Mouse (Mus musculus) hindbrain, embryonic 11.5 days (tissue): ENCODE results near the gene Rab30. TPM values are rescaled to one million over a fixed set of nuclear protein-coding genes. Genes with fewer than 3 reads are reported as not detected.

Experiments used
- ATAC-seq: fragments of 200-750 bp; cut with Nextera tagmentation; 2 replicates; pipeline ENCODE4 v1.8.0; 2017; ENCODE audit warnings: mild to moderate bottlenecking, moderate TSS enrichment, moderate library complexity; ENCODE audit not compliant: low FRiP score
- DNase-seq: peaks from one replicate; pipeline ENCODE4 v3.0.0-alpha.2; 2015; ENCODE audit warnings: low spot score
- H3K27ac ChIP-seq: fragments of 300-500 bp; sonication (generic); 2 replicates; pipeline ENCODE4 v1.5.1; 2014; ENCODE audit warnings: mild to moderate bottlenecking, low read depth, low read length
- H3K27me3 ChIP-seq: fragments of 300-500 bp; sonication (generic); 2 replicates; pipeline ENCODE4 v1.6.1; 2014; ENCODE audit warnings: mild to moderate bottlenecking, low read length, moderate library complexity, mixed read lengths; ENCODE audit not compliant: control insufficient read depth, insufficient read depth
- H3K36me3 ChIP-seq: fragments of 300-500 bp; sonication (generic); 2 replicates; pipeline ENCODE4 v1.6.1; 2014; ENCODE audit warnings: mild to moderate bottlenecking, low read length, moderate library complexity, mixed read lengths; ENCODE audit not compliant: control insufficient read depth, insufficient read depth
- H3K4me1 ChIP-seq: fragments of 300-500 bp; sonication (generic); replicated peaks from 2 replicates; pipeline ENCODE4 v1.6.1; 2014; ENCODE audit warnings: low read length, mixed read lengths; ENCODE audit not compliant: control insufficient read depth, insufficient read depth
- H3K4me2 ChIP-seq: fragments of 300-500 bp; sonication (generic); replicated peaks from 2 replicates; pipeline ENCODE4 v1.6.1; 2014; ENCODE audit warnings: mild to moderate bottlenecking, low read depth, low read length
- H3K4me3 ChIP-seq: fragments of 300-500 bp; sonication (generic); 2 replicates; pipeline ENCODE4 v1.5.1; 2014; ENCODE audit warnings: low read depth, low read length
- H3K9ac ChIP-seq: fragments of 300-500 bp; sonication (generic); 2 replicates; pipeline ENCODE4 v1.6.1; 2014; ENCODE audit warnings: low read depth, low read length
- H3K9me3 ChIP-seq: fragments of 300-500 bp; sonication (generic); 2 replicates; pipeline ENCODE4 v1.6.1; 2016; ENCODE audit warnings: low read length; ENCODE audit not compliant: control insufficient read depth
- WGBS: fragments of 180-500 bp; shearing (Covaris S2); extraction: QIAGEN DNeasy Blood & Tissue Kit; methylation state at CpG from one replicate; pipeline ENCODE4 v1.1.7; 2014; 5-methylcytosine and 5-hydroxymethylcytosine counted together
- polyA plus RNA-seq: library from polyadenylated mRNA; unstranded; fragments of >200 nt; fragmentation: Nextera tagmentation; extraction: Ambion mirVana; gene quantifications from 2 replicates; pipeline ENCODE4 v1.2.1, GENCODE M21; 2014

Rab30 gene
- polyA plus RNA-seq, 1 experiment from 2014 or later, result 24.5 TPM

GRCm38 (mm10) chr7:92777108-92777973 lies 35.9 kb downstream of the Rab30 start:
- WGBS, result 38% methylated on average over 17 of the region's 17 CpGs

GRCm38 (mm10) chr7:92779058-92779457 lies 37.7 kb downstream of the Rab30 start:
- Histone ChIP-seq H3K9me3 (no peaks in the 10 kb centered on the region), H3K4me1 (no peaks in the 10 kb centered on the region), H3K9ac (no peak overlapping the region), H3K4me3 (no peak overlapping the region), H3K27me3 (no peaks in the 10 kb centered on the region), H3K27ac (no peak overlapping the region), H3K4me2 (no peak overlapping the region), H3K36me3 (no peaks in the 10 kb centered on the region)
- ATAC-seq, result no peak
- 69% methylated on average over 2 of the region's 2 CpGs for WGBS
- no peak for DNase-seq

More at GRCm38 (mm10) chr7:92777108-92777973, 35.9 kb downstream of the Rab30 start:
- DNase-seq (peak; percentile 27), ATAC-seq (no peak)
- H3K27me3 ChIP-seq, result no peaks in the 10 kb centered on the region
- no peak overlapping the region for H3K4me3 ChIP-seq
- H3K36me3 ChIP-seq, result no peaks in the 10 kb centered on the region
- H3K9me3 ChIP-seq, result no peaks in the 10 kb centered on the region
- no peaks in the 10 kb centered on the region for H3K4me1 ChIP-seq
- no peak overlapping the region for H3K9ac ChIP-seq
- peak overlapping the region; percentile 14; the same call in 1 of the 2 replicates for H3K4me2 ChIP-seq
- H3K27ac ChIP-seq, result peak overlapping the region; percentile 43

DNA sequence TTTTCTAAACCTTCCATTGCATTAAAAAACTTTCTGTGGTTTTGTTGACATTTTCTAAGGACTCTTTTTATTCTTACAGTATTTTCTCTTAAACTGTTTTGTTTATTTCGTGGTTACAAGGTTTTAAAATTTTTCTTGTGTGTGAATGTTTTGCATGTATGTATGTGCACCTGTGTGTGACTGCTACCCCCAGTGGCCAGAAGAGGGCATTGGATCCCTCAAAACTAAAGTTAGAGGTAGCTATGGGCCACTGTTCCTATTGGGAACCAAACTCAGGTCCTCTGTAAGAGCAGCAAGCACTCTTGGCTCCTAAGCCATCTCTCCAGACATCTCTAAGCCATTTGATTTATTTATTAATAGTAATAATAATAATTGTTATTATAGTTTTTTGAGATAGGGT lies 40.0 kb downstream of the Rab30 start:
- H3K4me1 ChIP-seq, result no peaks in the 10 kb centered on the region
- no peaks in the 10 kb centered on the region for H3K36me3 ChIP-seq
- no peak overlapping the region for H3K27ac ChIP-seq
- no peaks in the 10 kb centered on the region for H3K9me3 ChIP-seq
- DNase-seq, result no peak
- H3K27me3 ChIP-seq, result no peaks in the 10 kb centered on the region
- 84% methylated on average over 1 of the region's 1 CpGs for WGBS
- H3K4me2 ChIP-seq, result no peak overlapping the region
- ATAC-seq, result no peak
- H3K4me3 ChIP-seq, result no peak overlapping the region
- H3K9ac ChIP-seq, result no peak overlapping the region

DNA sequence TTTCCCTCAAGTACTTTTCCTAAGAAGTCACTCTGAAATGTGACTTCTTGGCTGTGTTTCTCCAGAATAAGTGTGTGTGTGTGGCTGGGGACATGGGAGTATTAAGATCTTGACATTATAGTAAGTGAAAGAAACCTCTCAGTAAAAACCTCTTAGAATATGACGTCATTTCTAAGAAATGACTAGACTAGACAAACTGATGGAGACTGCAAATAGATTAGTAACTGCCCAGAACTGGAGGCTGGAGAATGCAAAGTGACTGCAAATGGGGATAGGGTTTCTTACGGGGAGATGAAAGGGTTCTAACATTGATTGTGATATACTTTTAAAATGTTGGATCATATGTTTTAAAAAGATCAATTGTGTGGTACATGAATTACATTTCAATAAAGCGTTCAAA lies 40.5 kb downstream of the Rab30 start:
- Histone ChIP-seq H3K4me1 (no peaks in the 10 kb centered on the region), H3K4me2 (no peak overlapping the region), H3K4me3 (no peak overlapping the region), H3K9me3 (no peaks in the 10 kb centered on the region), H3K27ac (no peak overlapping the region), H3K9ac (no peak overlapping the region), H3K27me3 (no peaks in the 10 kb centered on the region), H3K36me3 (no peaks in the 10 kb centered on the region)
- WGBS, result 93% methylated on average over 3 of the region's 3 CpGs
- ATAC-seq (no peak), DNase-seq (no peak)

DNA sequence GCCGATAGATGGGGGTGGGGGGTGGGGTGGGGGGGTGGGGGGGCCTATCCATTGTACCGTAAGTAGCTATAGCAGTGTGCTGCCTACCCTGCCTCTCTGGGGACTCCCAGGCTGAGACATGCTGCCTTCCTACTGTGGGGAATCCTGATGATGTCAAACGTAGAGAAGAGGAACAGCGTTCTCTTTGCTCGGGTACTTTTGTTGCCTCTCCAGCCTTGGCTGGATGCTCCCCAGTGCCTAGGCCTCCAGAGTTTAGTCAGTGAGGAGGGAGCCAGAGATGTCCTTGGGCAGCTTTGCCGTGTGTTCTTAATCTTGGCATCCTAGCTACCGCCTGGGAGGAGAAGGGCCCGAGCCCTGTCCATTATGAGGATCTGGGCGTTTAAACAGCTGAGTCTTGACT lies 41.1 kb downstream of the Rab30 start:
- Histone ChIP-seq H3K27ac (no peak overlapping the region), H3K9me3 (no peaks in the 10 kb centered on the region), H3K4me2 (no peak overlapping the region), H3K36me3 (no peaks in the 10 kb centered on the region), H3K4me1 (no peaks in the 10 kb centered on the region), H3K27me3 (no peaks in the 10 kb centered on the region), H3K4me3 (no peak overlapping the region), H3K9ac (no peak overlapping the region)
- DNase-seq (no peak), ATAC-seq (no peak)
- WGBS, result 67% methylated on average over 9 of the region's 9 CpGs

GRCm38 (mm10) chr7:92783166-92783806 lies 41.9 kb downstream of the Rab30 start:
- no peaks in the 10 kb centered on the region for H3K9me3 ChIP-seq
- H3K9ac ChIP-seq, result no peak overlapping the region
- H3K27me3 ChIP-seq, result no peaks in the 10 kb centered on the region
- ATAC-seq (no peak), DNase-seq (no peak)
- no peak overlapping the region for H3K27ac ChIP-seq
- no peaks in the 10 kb centered on the region for H3K4me1 ChIP-seq
- WGBS, result 76% methylated on average over 12 of the region's 12 CpGs
- no peaks in the 10 kb centered on the region for H3K36me3 ChIP-seq
- no peak overlapping the region for H3K4me2 ChIP-seq
- H3K4me3 ChIP-seq, result no peak overlapping the region

- Histone ChIP-seq H3K27me3 (no peaks in the 10 kb centered on the region), H3K9ac (no peak overlapping the region), H3K4me2 (no peak overlapping the region), H3K27ac (no peak overlapping the region), H3K9me3 (no peaks in the 10 kb centered on the region), H3K4me3 (no peak overlapping the region), H3K36me3 (no peaks in the 10 kb centered on the region), H3K4me1 (no peaks in the 10 kb centered on the region)
- no peak for ATAC-seq
- DNase-seq, result no peak
- 84% methylated on average over 11 of the region's 11 CpGs for WGBS
Measured at GRCm38 (mm10) chr7:92783914-92784313, 42.5 kb downstream of the Rab30 start.

DNA sequence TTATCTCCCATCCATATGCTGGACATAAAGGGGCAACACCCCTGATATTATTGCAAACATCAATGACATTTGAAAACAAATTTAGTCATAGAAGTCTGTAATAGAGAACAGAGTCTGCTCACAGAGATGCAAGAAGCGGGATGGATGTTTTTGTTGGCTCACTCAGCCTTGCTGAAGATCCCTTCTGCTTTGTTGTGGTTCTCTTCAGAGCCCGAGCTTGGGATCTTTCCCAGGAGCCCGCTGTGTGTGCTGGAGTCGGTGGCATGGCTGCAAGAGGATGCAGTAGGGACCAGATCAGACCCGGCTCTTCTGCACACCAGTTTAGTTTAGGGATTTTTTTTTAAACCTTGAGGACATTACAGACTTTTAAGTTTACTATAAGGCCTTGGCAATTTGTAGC lies 54.3 kb downstream of the Rab30 start:
- DNase-seq (no peak), ATAC-seq (no peak)
- H3K9ac ChIP-seq, result no peak overlapping the region
- no peak overlapping the region for H3K4me2 ChIP-seq
- no peaks in the 10 kb centered on the region for H3K9me3 ChIP-seq
- H3K4me1 ChIP-seq, result no peaks in the 10 kb centered on the region
- H3K36me3 ChIP-seq, result no peaks in the 10 kb centered on the region
- 86% methylated on average over 5 of the region's 5 CpGs for WGBS
- no peaks in the 10 kb centered on the region for H3K27me3 ChIP-seq
- no peak overlapping the region for H3K4me3 ChIP-seq
- no peak overlapping the region for H3K27ac ChIP-seq

- no peak overlapping the region for H3K4me2 ChIP-seq
- no peaks in the 10 kb centered on the region for H3K4me1 ChIP-seq
- H3K9me3 ChIP-seq, result no peaks in the 10 kb centered on the region
- ATAC-seq, result no peak
- WGBS, result 89% methylated on average over 8 of the region's 8 CpGs
- H3K4me3 ChIP-seq, result no peak overlapping the region
- no peak overlapping the region for H3K27ac ChIP-seq
- H3K36me3 ChIP-seq, result no peaks in the 10 kb centered on the region
- H3K9ac ChIP-seq, result no peak overlapping the region
- DNase-seq, result no peak
- no peaks in the 10 kb centered on the region for H3K27me3 ChIP-seq
Measured at GRCm38 (mm10) chr7:92796813-92797212, 55.4 kb downstream of the Rab30 start.
